Comparison of ENCODE assay signal across 9 mouse cellular contexts in the genomic region with DNA sequence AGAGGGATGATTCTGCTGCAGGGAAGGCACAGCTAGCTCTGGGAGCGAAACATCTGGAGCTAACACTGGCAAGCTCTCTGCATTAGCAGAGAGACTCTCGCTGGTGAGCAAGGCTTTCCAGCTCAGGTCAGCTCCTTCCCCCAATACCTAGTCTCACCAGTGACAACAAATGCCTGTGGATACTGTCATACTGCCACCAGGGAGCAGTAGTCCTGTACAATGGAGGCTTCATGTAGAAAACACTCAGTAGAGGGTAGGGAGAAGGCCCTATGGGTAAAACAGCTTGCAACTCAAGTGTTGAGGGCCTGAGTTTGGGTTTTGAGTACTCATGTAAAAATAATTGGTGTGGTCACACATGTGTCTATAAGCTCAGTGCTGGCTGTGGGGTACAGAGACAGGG.
A peak's percentile ranks its signal among the peaks of the same experiment; 100 is the strongest.
DNase-seq lines count a peak whose midpoint lies in the region; ATAC-seq and TF ChIP-seq lines count a peak whose summit lies in the region.
"Had no signal": no experiment of that assay in that cellular context is flagged by ENCODE, and none has a peak within 500 bp of the region (broad histone marks: within the 10 kb centered on the region; RNA-seq: fewer than 3 reads in every experiment).

No protein-coding gene starts in this region.

- H3K4me1 ChIP-seq in kidney, postnatal 0 days (replicated peaks; ENCODE audit: insufficient read depth, low read length): no peaks in the 10 kb centered on the region
- H3K4me1 ChIP-seq in thymus, adult 2 months (replicated peaks; ENCODE audit: control insufficient read depth, insufficient read depth, low read length): no peaks in the 10 kb centered on the region
- peaks cover 8% of the 10 kb centered on the region for H3K4me1 ChIP-seq in forebrain, embryonic 16.5 days (replicated peaks; ENCODE audit: control insufficient read depth, insufficient read depth, low read length)

- no peaks in the 10 kb centered on the region for H3K36me3 ChIP-seq in kidney, postnatal 0 days (ENCODE audit: insufficient read depth, low read length)
- H3K36me3 ChIP-seq in thymus, adult 2 months (ENCODE audit: control insufficient read depth, insufficient read depth, low read length): no peaks in the 10 kb centered on the region
- H3K36me3 ChIP-seq in forebrain, embryonic 16.5 days (ENCODE audit: control insufficient read depth, insufficient read depth): no peaks in the 10 kb centered on the region

- H3K9ac ChIP-seq in kidney, postnatal 0 days (ENCODE audit: low read depth, low read length): no peak overlapping the region
- H3K9ac ChIP-seq in forebrain, embryonic 16.5 days (replicated peaks; ENCODE audit: low read depth, low read length): no peak overlapping the region

- H3K9me3 ChIP-seq in kidney, postnatal 0 days (replicated peaks; ENCODE audit: low read length): no peaks in the 10 kb centered on the region
- no peaks in the 10 kb centered on the region for H3K9me3 ChIP-seq in forebrain, embryonic 16.5 days (ENCODE audit: control insufficient read depth, low read length)

- DNase-seq in kidney, postnatal 0 days (ENCODE audit: low spot score): no peak
- no peak for DNase-seq in kidney, postnatal 10 days
- peak; percentile 9 for DNase-seq in thymus, adult 2 months
- no peak for DNase-seq in thymus, adult 18-20 months
- DNase-seq in thymus, postnatal 4 days: peak; percentile 29
- DNase-seq in gastrocnemius, adult 18-20 months (ENCODE audit: low spot score): no peak
- no peak for DNase-seq in layer of hippocampus, postnatal 10 days (ENCODE audit: low spot score in 2 of 2)
- DNase-seq: layer of hippocampus, adult 9-11 months had no signal

- H3K27ac ChIP-seq in kidney, postnatal 0 days: no peak overlapping the region
- no peak overlapping the region for H3K27ac ChIP-seq in thymus, adult 2 months (ENCODE audit: control insufficient read depth, insufficient read depth, low read length)
- H3K27ac ChIP-seq in forebrain, embryonic 16.5 days (ENCODE audit: low read length): no peak overlapping the region

- no peak for TF ChIP-seq POLR2A in thymus, adult 2 months (IDR thresholded peaks at IDR 0.05; ENCODE audit: control insufficient read depth, extremely low read depth, insufficient read depth, low read length, poor library complexity)

- no peak overlapping the region for H3K4me3 ChIP-seq in kidney, postnatal 0 days (replicated peaks; ENCODE audit: low read depth, low read length)
- H3K4me3 ChIP-seq in thymus, adult 2 months (ENCODE audit: control insufficient read depth, insufficient read depth, low read length): no peak overlapping the region
- H3K4me3 ChIP-seq in forebrain, embryonic 16.5 days (replicated peaks; ENCODE audit: low read length): no peak overlapping the region

- no peaks in the 10 kb centered on the region for H3K27me3 ChIP-seq in kidney, postnatal 0 days (ENCODE audit: insufficient read depth, low read length)
- H3K27me3 ChIP-seq in thymus, adult 2 months (ENCODE audit: control insufficient read depth, insufficient read depth, low read length): no peaks in the 10 kb centered on the region
- H3K27me3 ChIP-seq in forebrain, embryonic 16.5 days (replicated peaks; ENCODE audit: control insufficient read depth, insufficient read depth, low read length): no peaks in the 10 kb centered on the region

- H3K4me2 ChIP-seq in kidney, postnatal 0 days (ENCODE audit: low read length): no peak overlapping the region
- no peak overlapping the region for H3K4me2 ChIP-seq in forebrain, embryonic 16.5 days (ENCODE audit: low read length)

- peak; percentile 57; the same call in 1 of the 2 replicates for TF ChIP-seq CTCF in kidney, postnatal 0 days (IDR thresholded peaks at IDR 0.05; ENCODE audit: low read depth)
- TF ChIP-seq CTCF in thymus, adult 2 months (IDR thresholded peaks at IDR 0.05; ENCODE audit: borderline replicate concordance, control insufficient read depth, extremely low read depth, insufficient read depth, low read length, poor library complexity): no peak

- WGBS in kidney, postnatal 0 days: 86% methylated on average over 2 of the region's 2 CpGs
- whole genome bisulfite sequencing in thymus, adult 2 months: 86% methylated on average over 2 of the region's 2 CpGs
- 56% methylated on average over 2 of the region's 2 CpGs for WGBS in forebrain, embryonic 16.5 days

- ATAC-seq in kidney, postnatal 0 days (replicated peaks; ENCODE audit: low FRiP score, low read depth): no peak
- ATAC-seq in forebrain, embryonic 16.5 days: peak; percentile 55; the same call in 1 of the 2 replicates

Comparison
In these comparisons a context has a peak if more than half of its experiments do, and no peak if none do; other contexts are left out.
1. DNase-seq: peak in thymus, adult 2 months (single experiment) and thymus, postnatal 4 days (single experiment); none in kidney, postnatal 0 days (single experiment), kidney, postnatal 10 days (single experiment), thymus, adult 18-20 months (0 of 2), gastrocnemius, adult 18-20 months (single experiment) and layer of hippocampus, postnatal 10 days (0 of 2).